Mouse (Mus musculus) brain, embryonic 14.5 days (tissue): ENCODE results near the gene Nkx6-2.

Experiments
- CTCF ChIP-seq: fragments of 200-500 bp; IDR thresholded peaks from 2 replicates; pipeline ENCODE4 v1.5.1; 2012; ENCODE audit warnings: inconsistent platforms, mild to moderate bottlenecking, moderate library complexity, borderline replicate concordance; ENCODE audit not compliant: insufficient read depth, insufficient read length; ENCODE audit errors: extremely low read depth
- POLR2A ChIP-seq: fragments of 200-500 bp; IDR thresholded peaks from 2 replicates; pipeline ENCODE4 v1.6.1; 2012; ENCODE audit warnings: mild to moderate bottlenecking, inconsistent platforms, borderline replicate concordance; ENCODE audit not compliant: poor library complexity, insufficient read depth, insufficient read length, severe bottlenecking; ENCODE audit errors: extremely low read depth

GRCm38 (mm10) chr7:139531428-139531801, 51.2 kb downstream of the Nkx6-2 start:
- TF ChIP-seq CTCF (no peak), POLR2A (no peak)
